Mouse (Mus musculus) forebrain, embryonic 15.5 days (tissue): ENCODE measurements around the gene Limch1. TPM values are rescaled to one million over a fixed set of nuclear protein-coding genes. Genes with fewer than 3 reads are reported as not detected.

Experiments
- ATAC-seq: fragments of 200-750 bp; cut with Nextera tagmentation; replicated peaks from 2 replicates; pipeline ENCODE4 v1.8.0; 2017; ENCODE audit warnings: mild to moderate bottlenecking, moderate TSS enrichment, moderate library complexity
- H3K27ac ChIP-seq: fragments of 300-500 bp; sonication (generic); replicated peaks from 2 replicates; pipeline ENCODE4 v1.5.1; 2015; ENCODE audit warnings: mild to moderate bottlenecking, inconsistent platforms
- H3K27me3 ChIP-seq: fragments of 300-500 bp; sonication (generic); 2 replicates; pipeline ENCODE4 v1.6.1; 2015; ENCODE audit warnings: inconsistent platforms
- H3K36me3 ChIP-seq: fragments of 300-500 bp; sonication (generic); 2 replicates; pipeline ENCODE4 v1.6.1; 2015; ENCODE audit warnings: mild to moderate bottlenecking, inconsistent platforms
- H3K4me1 ChIP-seq: fragments of 300-500 bp; sonication (generic); 2 replicates; pipeline ENCODE4 v1.6.1; 2015; ENCODE audit warnings: inconsistent platforms
- H3K4me2 ChIP-seq: fragments of 300-500 bp; sonication (generic); replicated peaks from 2 replicates; pipeline ENCODE4 v1.6.1; 2015; ENCODE audit warnings: mild to moderate bottlenecking, inconsistent platforms
- H3K4me3 ChIP-seq: fragments of 300-500 bp; sonication (generic); 2 replicates; pipeline ENCODE4 v1.5.1; 2015; ENCODE audit warnings: mild to moderate bottlenecking, inconsistent platforms
- H3K9ac ChIP-seq: fragments of 300-500 bp; sonication (generic); replicated peaks from 2 replicates; pipeline ENCODE4 v1.6.1; 2015; ENCODE audit warnings: mild to moderate bottlenecking, inconsistent platforms
- H3K9me3 ChIP-seq: fragments of 300-500 bp; sonication (generic); 2 replicates; pipeline ENCODE4 v1.6.1; 2016; ENCODE audit warnings: inconsistent platforms
- WGBS: fragments of 180-500 bp; shearing (Covaris S2); methylation state at CpG from one replicate; pipeline ENCODE4 v1.1.7; 2015; ENCODE audit warnings: mixed read lengths; 5-methylcytosine and 5-hydroxymethylcytosine counted together
- polyA plus RNA-seq: library from polyadenylated mRNA; unstranded; fragments of >200 nt; fragmentation: Nextera tagmentation; extraction: Ambion mirVana; gene quantifications from 2 replicates; pipeline ENCODE4 v1.2.1, GENCODE M21; 2015

Limch1 gene
- polyA plus RNA-seq, 1 experiment from 2014 or later: 84.3 TPM

DNA sequence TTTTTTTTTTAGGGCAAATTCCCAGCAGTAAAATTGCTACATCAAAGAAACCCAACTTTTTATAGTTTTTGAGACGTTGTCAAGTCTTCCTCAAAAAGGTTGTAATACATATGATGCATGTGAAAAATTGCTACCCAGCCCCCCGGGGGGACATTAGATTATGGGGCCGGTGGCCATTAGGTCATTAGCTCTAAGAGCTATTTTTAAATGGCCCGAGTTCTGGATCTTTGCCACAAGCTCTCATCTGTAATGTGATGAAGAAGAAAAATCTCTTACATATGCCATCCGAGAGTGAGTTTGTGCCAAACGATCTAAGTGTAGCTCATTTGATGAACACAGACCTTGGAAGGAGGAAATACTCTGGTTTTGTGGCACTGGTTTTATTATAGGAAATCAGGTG is 183.7 kb downstream of the Limch1 start:
- no peak for ATAC-seq
- Histone ChIP-seq H3K36me3 (no peaks in the 10 kb centered on the region), H3K4me2 (no peak overlapping the region), H3K9me3 (no peaks in the 10 kb centered on the region), H3K27ac (no peak overlapping the region), H3K4me3 (no peak overlapping the region), H3K4me1 (0 out of 2 replicates have a peak, but pooled peaks cover 2% of the 10 kb centered on the region), H3K27me3 (no peaks in the 10 kb centered on the region), H3K9ac (no peak overlapping the region)
- 60% methylated on average over 6 of the region's 6 CpGs for WGBS

DNA sequence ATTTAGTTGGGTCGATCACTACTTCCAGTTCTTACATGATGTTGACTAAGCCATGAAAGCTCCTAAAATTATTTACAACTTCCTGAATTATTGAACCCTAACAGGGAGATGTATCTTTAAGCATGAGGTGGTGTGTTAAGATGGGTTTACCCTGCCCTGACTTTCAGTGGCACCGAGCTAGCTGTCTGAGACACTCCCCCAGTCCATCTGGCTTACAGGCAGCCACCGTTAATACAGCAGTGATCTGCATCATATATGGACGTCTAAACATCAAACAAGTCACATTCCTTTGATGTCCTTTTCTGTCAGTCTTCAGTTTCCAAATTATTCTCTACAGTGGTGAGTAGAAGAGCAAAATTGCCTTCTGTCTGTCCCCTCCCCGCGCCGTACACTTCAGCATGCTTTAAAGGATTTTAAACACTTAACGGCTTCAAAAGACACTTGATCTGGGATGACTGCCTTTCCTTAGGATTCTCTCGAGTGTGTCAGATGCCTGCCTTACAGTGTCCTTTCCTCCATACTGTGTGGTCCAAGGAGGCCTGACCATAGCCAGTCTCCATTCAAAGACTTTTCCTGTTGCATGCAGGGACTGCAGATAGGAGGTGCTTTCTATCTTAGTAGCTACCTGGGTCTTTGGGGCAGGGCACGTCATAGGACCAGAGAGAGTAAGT is 187.6 kb downstream of the Limch1 start:
- Histone ChIP-seq H3K4me2 (no peak overlapping the region), H3K4me1 (0 out of 2 replicates have a peak, but pooled peaks cover 2% of the 10 kb centered on the region), H3K36me3 (no peaks in the 10 kb centered on the region), H3K4me3 (no peak overlapping the region), H3K27me3 (no peaks in the 10 kb centered on the region), H3K9ac (no peak overlapping the region), H3K9me3 (no peaks in the 10 kb centered on the region), H3K27ac (no peak overlapping the region)
- 68% methylated on average over 10 of the region's 10 CpGs for WGBS
- no peak for ATAC-seq

DNA sequence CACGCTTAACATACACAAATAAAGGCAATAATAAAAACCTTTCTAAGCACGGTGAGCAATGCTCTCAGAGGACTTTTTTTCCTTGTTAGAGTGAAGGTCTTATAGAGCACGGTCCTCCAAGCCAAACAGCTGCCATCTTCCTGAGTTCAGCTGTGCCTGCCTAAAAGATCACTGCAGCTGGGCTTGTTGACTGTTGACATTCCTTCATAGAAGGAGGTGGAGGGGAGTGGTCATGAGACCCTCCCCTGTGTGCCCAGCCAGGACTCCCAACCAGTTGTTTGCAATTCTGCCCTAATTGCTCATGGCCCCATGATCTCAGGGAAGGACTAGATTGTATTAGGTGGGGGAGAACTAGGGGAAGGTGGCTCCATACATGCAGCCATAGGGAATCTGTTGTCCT is 189.0 kb downstream of the Limch1 start:
- Histone ChIP-seq H3K9ac (no peak overlapping the region), H3K4me2 (no peak overlapping the region), H3K9me3 (no peaks in the 10 kb centered on the region), H3K4me3 (no peak overlapping the region), H3K4me1 (no peaks in the 10 kb centered on the region), H3K36me3 (no peaks in the 10 kb centered on the region), H3K27me3 (no peaks in the 10 kb centered on the region), H3K27ac (no peak overlapping the region)
- 88% methylated on average over 3 of the region's 3 CpGs for WGBS
- no peak for ATAC-seq

DNA sequence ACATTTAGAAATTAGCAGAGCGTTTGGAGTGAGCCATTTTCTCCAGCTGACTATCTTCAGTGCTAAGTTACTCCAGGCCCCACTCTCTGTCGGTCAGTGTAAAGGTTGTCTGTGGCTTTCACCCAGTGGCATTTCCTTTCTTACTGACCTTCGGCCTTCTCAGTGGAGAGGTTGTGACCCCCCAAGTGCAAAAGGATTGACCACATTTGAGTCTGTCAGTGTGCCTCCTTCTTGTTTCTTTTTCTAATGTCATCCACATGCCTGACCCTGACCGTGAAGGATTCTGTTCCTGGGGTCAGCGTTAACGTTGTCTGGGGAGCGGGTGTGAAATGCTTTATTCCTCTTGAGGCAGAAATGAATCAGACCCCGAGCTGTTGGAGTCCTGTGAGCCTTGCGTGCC is 191.7 kb downstream of the Limch1 start:
- Histone ChIP-seq H3K4me2 (no peak overlapping the region), H3K27ac (no peak overlapping the region), H3K36me3 (no peaks in the 10 kb centered on the region), H3K9me3 (no peaks in the 10 kb centered on the region), H3K4me1 (no peaks in the 10 kb centered on the region), H3K9ac (no peak overlapping the region), H3K27me3 (no peaks in the 10 kb centered on the region), H3K4me3 (no peak overlapping the region)
- no peak for ATAC-seq
- WGBS: 78% methylated on average over 9 of the region's 9 CpGs

DNA sequence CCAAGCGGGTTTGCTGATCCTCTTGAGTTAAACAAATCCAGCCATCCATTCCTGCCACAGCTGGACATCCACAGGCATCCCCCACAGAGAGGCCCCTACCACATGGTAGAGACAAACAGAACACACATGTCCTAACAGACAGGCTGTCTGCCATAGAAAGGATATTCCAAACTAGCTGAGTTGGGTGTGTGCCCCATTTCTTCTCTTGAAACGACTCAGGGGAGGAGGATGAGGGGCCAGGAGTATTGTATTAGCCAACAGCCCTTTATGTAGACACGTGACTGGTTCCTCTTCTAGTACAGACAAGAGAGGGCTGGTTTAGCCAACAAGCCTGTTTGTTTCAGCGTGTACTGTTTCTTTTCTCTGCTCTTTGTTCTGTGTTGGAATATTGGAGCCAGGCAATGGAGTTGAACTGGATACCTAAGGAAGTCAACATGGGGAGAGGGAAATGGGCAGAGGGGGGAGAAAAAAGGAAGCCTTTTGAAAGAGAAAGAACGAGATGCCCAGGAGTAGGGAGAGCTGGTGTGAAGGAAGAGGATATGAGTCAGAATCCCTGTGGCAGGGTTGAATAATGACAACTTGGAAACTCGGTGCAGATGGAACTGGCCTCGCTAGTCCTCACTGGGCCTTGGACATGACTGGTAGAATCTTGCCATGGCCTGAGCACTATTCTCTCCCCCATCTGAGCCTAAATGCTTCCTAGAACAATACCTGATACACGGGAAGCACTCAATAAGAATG is 196.3 kb downstream of the Limch1 start:
- Histone ChIP-seq H3K4me1 (peaks cover 3% of the 10 kb centered on the region; the same call in 1 of the 2 replicates), H3K27me3 (no peaks in the 10 kb centered on the region), H3K9ac (no peak overlapping the region), H3K27ac (0 out of 2 replicates have a peak overlapping the region, but pooled peaks have one; percentile 17), H3K4me2 (no peak overlapping the region), H3K9me3 (no peaks in the 10 kb centered on the region), H3K36me3 (no peaks in the 10 kb centered on the region), H3K4me3 (no peak overlapping the region)
- WGBS: 76% methylated on average over 8 of the region's 8 CpGs
- ATAC-seq: no peak

DNA sequence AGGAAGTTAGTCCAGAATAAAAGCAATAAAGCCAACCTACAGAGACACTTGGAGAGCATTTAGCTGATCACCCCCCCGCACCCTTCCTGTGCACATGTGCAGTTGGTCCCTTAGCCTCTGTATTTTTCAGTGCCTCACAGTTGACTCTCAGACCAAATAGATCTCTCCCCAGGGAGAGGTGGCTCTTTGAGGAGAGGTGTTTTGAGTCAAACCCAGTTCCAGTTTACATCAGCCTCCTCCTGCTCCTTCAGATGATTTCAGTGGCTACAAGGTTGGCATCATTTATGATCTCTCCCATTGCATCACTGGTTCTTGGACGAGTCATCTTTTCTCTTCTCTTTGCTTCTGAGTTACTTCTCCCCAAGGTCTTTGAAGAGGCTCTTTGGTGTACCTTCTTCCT is 197.3 kb downstream of the Limch1 start:
- no peak overlapping the region for H3K27ac ChIP-seq
- no peaks in the 10 kb centered on the region for H3K9me3 ChIP-seq
- no peaks in the 10 kb centered on the region for H3K36me3 ChIP-seq
- no peak for ATAC-seq
- 91% methylated on average over 2 of the region's 2 CpGs for WGBS
- H3K4me1 ChIP-seq: peaks cover 6% of the 10 kb centered on the region
- no peak overlapping the region for H3K9ac ChIP-seq
- H3K27me3 ChIP-seq: no peaks in the 10 kb centered on the region
- H3K4me3 ChIP-seq: no peak overlapping the region
- H3K4me2 ChIP-seq: no peak overlapping the region

DNA sequence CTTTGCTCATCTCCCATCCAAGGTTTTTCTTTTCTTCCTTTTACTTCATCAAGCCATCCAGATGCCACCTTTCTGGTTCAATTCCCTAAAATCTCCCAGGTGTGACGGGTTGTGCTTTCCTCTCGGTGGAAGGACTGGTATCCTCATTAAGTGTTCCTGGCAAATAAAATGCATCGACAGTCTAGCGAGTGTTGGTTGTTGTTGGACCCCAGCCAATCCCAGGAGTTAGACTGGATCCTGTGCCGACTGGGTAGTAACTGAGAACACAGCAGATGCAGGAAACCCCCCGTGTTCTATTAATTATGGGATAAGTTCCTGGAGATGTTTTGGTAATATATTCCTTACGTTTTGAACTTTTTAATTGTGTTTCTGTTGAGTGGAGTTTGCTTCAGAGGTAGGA is 197.9 kb downstream of the Limch1 start:
- no peak overlapping the region for H3K4me3 ChIP-seq
- WGBS: 42% methylated on average over 7 of the region's 7 CpGs
- no peaks in the 10 kb centered on the region for H3K36me3 ChIP-seq
- 0 out of 2 replicates have a peak overlapping the region, but pooled peaks have one; percentile 6 for H3K27ac ChIP-seq
- H3K27me3 ChIP-seq: no peaks in the 10 kb centered on the region
- H3K9me3 ChIP-seq: no peaks in the 10 kb centered on the region
- peaks cover 12% of the 10 kb centered on the region for H3K4me1 ChIP-seq
- H3K4me2 ChIP-seq: no peak overlapping the region
- no peak overlapping the region for H3K9ac ChIP-seq
- ATAC-seq: no peak

DNA sequence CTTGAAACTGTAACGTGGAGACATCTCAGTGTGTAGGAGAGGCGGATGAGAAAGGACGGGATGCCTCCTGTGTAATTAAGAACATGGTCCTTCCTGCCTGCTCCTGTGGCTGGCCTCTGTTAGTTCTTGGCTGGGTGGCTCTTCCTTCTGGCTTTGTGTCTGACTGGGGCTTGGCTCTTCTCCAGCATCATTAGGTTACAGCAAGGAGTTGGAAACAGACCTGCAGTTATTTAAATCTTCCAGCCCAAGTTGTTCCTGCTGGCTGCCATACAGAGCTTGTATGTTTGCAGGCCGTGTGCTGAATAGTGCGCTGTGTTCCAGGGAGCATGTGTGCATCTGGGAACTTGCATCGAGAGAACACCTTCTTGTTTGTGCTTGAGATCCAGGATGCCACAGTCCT is 202.3 kb downstream of the Limch1 start:
- H3K36me3 ChIP-seq: no peaks in the 10 kb centered on the region
- 29% methylated on average over 6 of the region's 6 CpGs for WGBS
- H3K27me3 ChIP-seq: no peaks in the 10 kb centered on the region
- no peak overlapping the region for H3K4me3 ChIP-seq
- H3K9me3 ChIP-seq: no peaks in the 10 kb centered on the region
- peak; percentile 70 for ATAC-seq
- no peak overlapping the region for H3K4me2 ChIP-seq
- H3K9ac ChIP-seq: no peak overlapping the region
- H3K4me1 ChIP-seq: peaks cover 23% of the 10 kb centered on the region
- H3K27ac ChIP-seq: peak overlapping the region; percentile 91

DNA sequence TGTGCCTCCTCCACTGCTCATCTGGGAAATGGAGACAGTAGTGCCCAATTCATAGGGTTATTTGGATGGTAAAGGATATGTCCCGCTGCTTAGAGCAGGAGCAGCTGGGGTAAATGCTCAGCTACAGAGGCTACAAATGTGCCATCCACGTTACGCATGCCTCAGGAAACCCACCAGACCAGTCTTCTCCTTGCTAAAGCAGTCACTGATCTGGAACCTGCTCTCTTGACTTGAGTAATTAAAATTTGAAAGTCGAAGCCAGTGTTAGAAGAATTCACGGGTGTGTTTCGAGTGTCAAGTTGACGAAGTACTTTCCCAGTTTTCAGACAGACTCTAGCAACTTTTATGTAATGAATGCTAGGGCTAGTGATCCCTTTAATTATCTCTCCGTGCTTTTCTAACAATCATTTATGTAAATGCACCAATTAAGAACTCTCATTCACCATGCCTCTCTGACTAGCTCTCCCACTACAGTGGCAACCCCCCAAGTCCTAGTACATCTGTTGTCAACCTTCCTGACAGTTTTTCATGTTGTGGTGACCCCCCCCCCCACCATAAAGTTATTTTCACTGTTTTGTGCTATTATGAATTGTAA is 203.6 kb downstream of the Limch1 start:
- peak; percentile 74 for ATAC-seq
- 17% methylated on average over 8 of the region's 8 CpGs for WGBS
- Histone ChIP-seq H3K27ac (peak overlapping the region; percentile 91), H3K4me3 (no peak overlapping the region), H3K9me3 (no peaks in the 10 kb centered on the region), H3K27me3 (no peaks in the 10 kb centered on the region), H3K36me3 (no peaks in the 10 kb centered on the region), H3K9ac (no peak overlapping the region), H3K4me2 (no peak overlapping the region), H3K4me1 (peaks cover 31% of the 10 kb centered on the region)

DNA sequence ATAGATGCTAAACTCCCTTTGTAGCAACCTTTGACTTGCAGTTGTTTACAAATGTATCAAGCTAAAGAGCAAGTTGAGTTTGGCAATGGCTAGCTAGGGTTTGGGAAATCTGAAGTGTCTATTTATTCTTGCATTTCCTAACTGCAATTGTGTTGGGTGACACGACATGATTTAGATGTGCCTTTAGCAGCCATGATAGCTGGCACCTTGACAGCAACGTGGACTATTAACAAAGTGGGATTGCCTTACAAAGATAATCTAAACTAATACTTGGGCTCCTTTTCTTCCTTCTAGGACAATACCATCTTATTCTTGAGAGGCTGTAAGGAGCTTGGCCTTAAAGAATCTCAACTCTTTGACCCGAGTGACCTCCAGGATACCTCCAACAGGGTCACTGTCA is 207.7 kb downstream of the Limch1 start:
- H3K36me3 ChIP-seq: no peaks in the 10 kb centered on the region
- no peak overlapping the region for H3K4me3 ChIP-seq
- ATAC-seq: no peak
- H3K27me3 ChIP-seq: no peaks in the 10 kb centered on the region
- no peak overlapping the region for H3K4me2 ChIP-seq
- H3K27ac ChIP-seq: peak overlapping the region; percentile 89
- WGBS: 65% methylated on average over 3 of the region's 3 CpGs
- no peaks in the 10 kb centered on the region for H3K9me3 ChIP-seq
- peaks cover 31% of the 10 kb centered on the region for H3K4me1 ChIP-seq
- H3K9ac ChIP-seq: no peak overlapping the region

DNA sequence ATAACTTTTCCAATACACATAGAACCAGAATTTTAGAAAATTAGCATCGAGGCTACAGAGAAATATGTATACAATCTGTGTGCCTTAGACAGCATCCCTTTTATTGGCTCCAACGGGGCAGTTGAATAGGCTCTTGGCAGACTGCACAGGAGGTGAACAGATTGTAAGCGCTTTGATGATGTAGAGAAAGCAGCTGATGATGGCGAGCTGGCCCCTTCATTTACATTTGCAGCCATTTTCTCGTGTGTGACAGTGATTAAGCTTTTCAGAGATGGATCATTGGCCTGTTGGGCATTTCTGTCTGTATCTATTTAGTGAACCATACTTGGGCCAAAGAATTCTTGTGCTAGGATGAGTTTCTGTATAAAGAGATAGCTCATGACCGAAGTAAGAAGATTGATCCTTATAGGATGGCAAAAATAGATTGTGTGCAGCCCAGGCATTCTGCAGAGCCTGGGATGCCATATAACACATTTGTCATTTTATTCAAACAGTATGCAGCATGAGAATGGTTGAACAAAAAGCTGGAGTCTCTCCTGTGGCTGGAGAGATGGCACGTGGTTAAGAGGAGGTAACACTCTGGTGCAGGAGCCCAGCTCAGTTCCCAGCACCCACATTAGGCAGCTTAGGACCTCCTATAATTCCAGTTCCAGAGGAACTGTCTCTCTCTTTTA is 208.5 kb downstream of the Limch1 start:
- Histone ChIP-seq H3K27ac (peak overlapping the region; percentile 89), H3K9ac (no peak overlapping the region), H3K4me2 (no peak overlapping the region), H3K27me3 (no peaks in the 10 kb centered on the region), H3K9me3 (no peaks in the 10 kb centered on the region), H3K4me3 (no peak overlapping the region), H3K4me1 (peaks cover 25% of the 10 kb centered on the region), H3K36me3 (no peaks in the 10 kb centered on the region)
- peak; percentile 88 for ATAC-seq
- WGBS: 27% methylated on average over 7 of the region's 7 CpGs

DNA sequence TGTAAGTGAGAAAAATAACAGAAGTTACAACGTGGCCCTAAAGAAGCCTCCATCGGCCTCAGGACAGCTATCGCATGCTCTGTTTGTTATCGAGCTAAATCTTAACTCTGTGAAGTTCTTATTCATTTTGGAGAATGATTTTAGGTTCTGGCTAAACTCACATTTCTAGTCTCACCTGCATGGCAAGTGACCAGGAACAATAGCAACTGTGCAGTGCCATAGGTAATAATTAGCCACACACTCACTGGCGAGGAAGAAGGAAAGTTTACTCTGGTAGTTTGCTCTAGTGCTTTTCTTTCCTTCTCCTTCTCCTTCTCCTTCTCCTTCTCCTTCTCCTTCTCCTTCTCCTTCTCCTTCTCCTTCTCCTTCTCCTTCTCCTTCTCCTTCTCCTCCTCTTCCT is 209.6 kb downstream of the Limch1 start:
- H3K9me3 ChIP-seq: no peaks in the 10 kb centered on the region
- 89% methylated on average over 5 of the region's 5 CpGs for WGBS
- no peaks in the 10 kb centered on the region for H3K27me3 ChIP-seq
- H3K4me1 ChIP-seq: peaks cover 23% of the 10 kb centered on the region
- no peaks in the 10 kb centered on the region for H3K36me3 ChIP-seq
- no peak overlapping the region for H3K4me2 ChIP-seq
- no peak for ATAC-seq
- peak overlapping the region; percentile 89; the same call in 1 of the 2 replicates for H3K27ac ChIP-seq
- H3K4me3 ChIP-seq: no peak overlapping the region
- H3K9ac ChIP-seq: no peak overlapping the region
